Mouse (Mus musculus) heart, embryonic 12.5 days (tissue): ENCODE data around the gene Ube2c. TPM values are rescaled to one million over a fixed set of nuclear protein-coding genes. Genes with fewer than 3 reads are reported as not detected.

Experiments
- ATAC-seq: fragments of 200-750 bp; cut with Nextera tagmentation; 2 replicates; pipeline ENCODE4 v1.8.0; 2017; ENCODE audit warnings: moderate TSS enrichment, moderate library complexity; ENCODE audit not compliant: insufficient number of reproducible peaks, low FRiP score
- H3K27ac ChIP-seq: fragments of 300-500 bp; sonication (generic); 2 replicates; pipeline ENCODE4 v1.5.1; 2016; ENCODE audit warnings: mild to moderate bottlenecking, moderate library complexity; ENCODE audit not compliant: poor library complexity, severe bottlenecking
- H3K27me3 ChIP-seq: fragments of 300-500 bp; sonication (generic); replicated peaks from 2 replicates; pipeline ENCODE4 v1.6.1; 2016; ENCODE audit warnings: mild to moderate bottlenecking, moderate library complexity
- H3K36me3 ChIP-seq: fragments of 300-500 bp; sonication (generic); 2 replicates; pipeline ENCODE4 v1.6.1; 2016; ENCODE audit warnings: mild to moderate bottlenecking, moderate library complexity
- H3K4me1 ChIP-seq: fragments of 300-500 bp; sonication (generic); replicated peaks from 2 replicates; pipeline ENCODE4 v1.6.1; 2016; ENCODE audit warnings: mild to moderate bottlenecking
- H3K4me2 ChIP-seq: fragments of 300-500 bp; sonication (generic); 2 replicates; pipeline ENCODE4 v1.6.1; 2016; ENCODE audit warnings: mild to moderate bottlenecking, moderate library complexity
- H3K4me3 ChIP-seq: fragments of 300-500 bp; sonication (generic); 2 replicates; pipeline ENCODE4 v1.5.1; 2016; ENCODE audit warnings: mild to moderate bottlenecking
- H3K9ac ChIP-seq: fragments of 300-500 bp; sonication (generic); 2 replicates; pipeline ENCODE4 v1.6.1; 2016; ENCODE audit warnings: mild to moderate bottlenecking, moderate library complexity
- H3K9me3 ChIP-seq: fragments of 300-500 bp; sonication (generic); replicated peaks from 2 replicates; pipeline ENCODE4 v1.6.1; 2016; ENCODE audit warnings: mild to moderate bottlenecking, moderate library complexity
- WGBS: fragments of 180-500 bp; shearing (Covaris S2); methylation state at CpG from one replicate; pipeline ENCODE4 v1.1.7; 2016; 5-methylcytosine and 5-hydroxymethylcytosine counted together
- polyA plus RNA-seq: library from polyadenylated mRNA; unstranded; fragments of >200 nt; fragmentation: Nextera tagmentation; extraction: Ambion mirVana; gene quantifications from 2 replicates; pipeline ENCODE4 v1.2.1, GENCODE M21; 2016

Ube2c gene
- polyA plus RNA-seq, 1 experiment from 2014 or later = 459 TPM

GRCm38 (mm10) chr2:164745843-164746479 is 23.7 kb upstream of the Ube2c start, which contains the start of the genes Wfdc3 and Dnttip1:
Gene Wfdc3 (minus strand): TSS chr2:164745931.
Gene Dnttip1 (plus strand): TSS chr2:164745983.
- Histone ChIP-seq H3K36me3 (peaks cover 34% of the 10 kb centered on the region), H3K4me2 (peak within 1 kb of the TSS; percentile 93), H3K27me3 (no peaks in the 10 kb centered on the region), H3K9me3 (no peaks in the 10 kb centered on the region), H3K27ac (peak within 1 kb of the TSS; percentile 84), H3K4me1 (peaks cover 27% of the 10 kb centered on the region), H3K9ac (peak within 1 kb of the TSS; percentile 98), H3K4me3 (peak within 1 kb of the TSS; percentile 97)
- peak; percentile 94 for ATAC-seq
- WGBS = under 1% methylated on average over 70 of the region's 70 CpGs

- WGBS = 32% methylated on average over 8 of the region's 8 CpGs
- Histone ChIP-seq H3K9ac (peak overlapping the region; percentile 98), H3K27me3 (no peaks in the 10 kb centered on the region), H3K27ac (peak overlapping the region; percentile 84), H3K4me2 (peak overlapping the region; percentile 93), H3K4me3 (peak overlapping the region; percentile 97), H3K4me1 (peaks cover 27% of the 10 kb centered on the region), H3K9me3 (no peaks in the 10 kb centered on the region), H3K36me3 (peaks cover 41% of the 10 kb centered on the region)
- no peak for ATAC-seq
Observed at GRCm38 (mm10) chr2:164746693-164747092, 23.0 kb upstream of the Ube2c start.

GRCm38 (mm10) chr2:164748191-164748590 is 21.5 kb upstream of the Ube2c start:
- ATAC-seq = no peak

DNA sequence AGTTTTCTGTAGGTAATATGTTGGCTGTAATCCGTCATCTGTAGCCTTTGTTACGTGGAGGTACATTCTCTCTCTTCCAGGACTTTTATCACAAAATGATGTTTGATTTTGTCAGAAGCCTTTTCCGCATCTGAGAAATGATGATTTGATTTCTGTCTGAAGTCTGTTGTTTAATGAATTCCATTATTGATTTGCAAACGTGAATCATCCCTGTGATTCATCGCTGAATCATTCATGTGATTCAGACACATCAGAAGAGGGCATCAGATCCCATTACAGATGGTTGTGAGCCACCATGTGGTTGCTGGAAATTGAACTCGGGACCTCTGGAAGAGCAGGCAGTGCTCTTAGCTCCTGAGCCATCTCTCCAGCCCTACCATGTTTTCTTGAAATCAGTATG is 20.7 kb upstream of the Ube2c start:
- ATAC-seq = no peak
- no peaks in the 10 kb centered on the region for H3K27me3 ChIP-seq
- H3K4me1 ChIP-seq = peaks cover 32% of the 10 kb centered on the region
- no peak overlapping the region for H3K27ac ChIP-seq
- no peak overlapping the region for H3K9ac ChIP-seq
- H3K4me3 ChIP-seq = no peak overlapping the region
- no peaks in the 10 kb centered on the region for H3K9me3 ChIP-seq
- H3K36me3 ChIP-seq = peaks cover 63% of the 10 kb centered on the region
- WGBS = 89% methylated on average over 6 of the region's 6 CpGs
- H3K4me2 ChIP-seq = no peak overlapping the region

More at GRCm38 (mm10) chr2:164748191-164748590, 21.5 kb upstream of the Ube2c start:
- Histone ChIP-seq H3K27ac (no peak overlapping the region), H3K4me2 (no peak overlapping the region), H3K27me3 (no peaks in the 10 kb centered on the region), H3K9me3 (no peaks in the 10 kb centered on the region), H3K36me3 (peaks cover 55% of the 10 kb centered on the region), H3K4me3 (no peak overlapping the region), H3K4me1 (peaks cover 27% of the 10 kb centered on the region), H3K9ac (no peak overlapping the region)
- WGBS = 79% methylated on average over 4 of the region's 4 CpGs

GRCm38 (mm10) chr2:164752454-164752853 is 17.2 kb upstream of the Ube2c start:
- Histone ChIP-seq H3K4me1 (peaks cover 37% of the 10 kb centered on the region), H3K4me3 (no peak overlapping the region), H3K9ac (no peak overlapping the region), H3K36me3 (peaks cover 96% of the 10 kb centered on the region), H3K9me3 (no peaks in the 10 kb centered on the region), H3K27me3 (no peaks in the 10 kb centered on the region), H3K27ac (no peak overlapping the region), H3K4me2 (no peak overlapping the region)
- WGBS = 94% methylated on average over 2 of the region's 2 CpGs
- ATAC-seq = no peak

- ATAC-seq = no peak
- 79% methylated on average over 11 of the region's 11 CpGs for WGBS
Observed at GRCm38 (mm10) chr2:164754105-164754504, 15.6 kb upstream of the Ube2c start.

DNA sequence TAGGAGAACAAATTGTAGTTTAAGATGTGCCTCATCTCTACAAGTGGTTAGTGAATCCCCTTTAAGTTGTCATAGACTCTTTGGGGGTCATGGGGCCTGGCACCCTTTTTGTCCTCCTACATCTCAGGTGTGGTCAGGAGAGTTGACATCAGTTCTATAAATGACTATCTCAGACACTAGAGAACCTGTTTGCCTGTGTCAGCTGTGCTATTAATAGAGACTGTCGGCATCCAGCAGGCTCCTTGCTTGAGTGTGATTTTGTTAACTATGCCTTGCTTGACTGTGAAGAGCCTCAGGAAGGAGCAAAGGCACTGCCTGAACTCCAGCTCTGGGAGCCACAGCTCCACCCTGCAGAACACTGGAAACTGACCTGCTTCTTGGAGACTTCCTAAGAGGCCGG is 14.9 kb upstream of the Ube2c start:
- Histone ChIP-seq H3K27ac (peak overlapping the region; percentile 94), H3K9ac (peak overlapping the region; percentile 48; the same call in 1 of the 2 replicates), H3K4me2 (peak overlapping the region; percentile 31), H3K9me3 (no peaks in the 10 kb centered on the region), H3K27me3 (no peaks in the 10 kb centered on the region), H3K4me1 (peaks cover 25% of the 10 kb centered on the region), H3K36me3 (peaks cover 99% of the 10 kb centered on the region), H3K4me3 (no peak overlapping the region)
- peak; percentile 62; the same call in 1 of the 2 replicates for ATAC-seq
- WGBS = 56% methylated on average over 2 of the region's 2 CpGs

More at GRCm38 (mm10) chr2:164754105-164754504, 15.6 kb upstream of the Ube2c start:
- H3K36me3 ChIP-seq = peaks cover 97% of the 10 kb centered on the region
- no peaks in the 10 kb centered on the region for H3K27me3 ChIP-seq
- no peaks in the 10 kb centered on the region for H3K9me3 ChIP-seq
- H3K9ac ChIP-seq = peak overlapping the region; percentile 28
- peaks cover 25% of the 10 kb centered on the region for H3K4me1 ChIP-seq
- no peak overlapping the region for H3K4me3 ChIP-seq
- H3K4me2 ChIP-seq = no peak overlapping the region
- peak overlapping the region; percentile 94 for H3K27ac ChIP-seq

DNA sequence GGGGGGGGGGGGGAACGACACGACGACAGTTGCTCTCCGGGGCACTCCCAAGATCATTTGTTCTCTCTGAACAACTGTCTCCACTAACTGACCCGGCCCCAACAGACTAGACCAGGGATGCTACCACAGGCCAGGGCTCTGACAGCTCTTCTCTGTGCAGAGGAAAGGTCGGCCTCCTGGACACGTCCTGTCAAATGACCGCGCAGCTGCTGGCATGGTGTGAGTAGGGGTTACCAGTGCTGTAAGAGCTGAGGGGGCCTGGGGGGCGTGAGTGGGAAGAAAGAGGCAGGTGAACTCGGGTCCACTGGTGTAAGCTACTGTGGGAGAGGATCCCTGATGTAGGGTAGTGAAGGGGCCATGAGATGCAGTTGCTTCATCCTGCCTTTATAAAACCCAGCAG is 11.9 kb upstream of the Ube2c start:
- ATAC-seq = no peak
- no peak overlapping the region for H3K4me2 ChIP-seq
- H3K9ac ChIP-seq = no peak overlapping the region
- no peaks in the 10 kb centered on the region for H3K27me3 ChIP-seq
- 90% methylated on average over 11 of the region's 11 CpGs for WGBS
- H3K4me1 ChIP-seq = peaks cover 40% of the 10 kb centered on the region
- H3K9me3 ChIP-seq = no peaks in the 10 kb centered on the region
- H3K36me3 ChIP-seq = peaks cover 99% of the 10 kb centered on the region
- H3K4me3 ChIP-seq = no peak overlapping the region
- H3K27ac ChIP-seq = no peak overlapping the region

GRCm38 (mm10) chr2:164758692-164759091 is 11.0 kb upstream of the Ube2c start:
- Histone ChIP-seq H3K4me2 (no peak overlapping the region), H3K4me3 (no peak overlapping the region), H3K27ac (no peak overlapping the region), H3K36me3 (peaks cover 99% of the 10 kb centered on the region), H3K4me1 (peaks cover 38% of the 10 kb centered on the region), H3K9ac (no peak overlapping the region), H3K27me3 (no peaks in the 10 kb centered on the region), H3K9me3 (no peaks in the 10 kb centered on the region)
- ATAC-seq = peak; percentile 72
- WGBS = 53% methylated on average over 1 of the region's 1 CpGs

DNA sequence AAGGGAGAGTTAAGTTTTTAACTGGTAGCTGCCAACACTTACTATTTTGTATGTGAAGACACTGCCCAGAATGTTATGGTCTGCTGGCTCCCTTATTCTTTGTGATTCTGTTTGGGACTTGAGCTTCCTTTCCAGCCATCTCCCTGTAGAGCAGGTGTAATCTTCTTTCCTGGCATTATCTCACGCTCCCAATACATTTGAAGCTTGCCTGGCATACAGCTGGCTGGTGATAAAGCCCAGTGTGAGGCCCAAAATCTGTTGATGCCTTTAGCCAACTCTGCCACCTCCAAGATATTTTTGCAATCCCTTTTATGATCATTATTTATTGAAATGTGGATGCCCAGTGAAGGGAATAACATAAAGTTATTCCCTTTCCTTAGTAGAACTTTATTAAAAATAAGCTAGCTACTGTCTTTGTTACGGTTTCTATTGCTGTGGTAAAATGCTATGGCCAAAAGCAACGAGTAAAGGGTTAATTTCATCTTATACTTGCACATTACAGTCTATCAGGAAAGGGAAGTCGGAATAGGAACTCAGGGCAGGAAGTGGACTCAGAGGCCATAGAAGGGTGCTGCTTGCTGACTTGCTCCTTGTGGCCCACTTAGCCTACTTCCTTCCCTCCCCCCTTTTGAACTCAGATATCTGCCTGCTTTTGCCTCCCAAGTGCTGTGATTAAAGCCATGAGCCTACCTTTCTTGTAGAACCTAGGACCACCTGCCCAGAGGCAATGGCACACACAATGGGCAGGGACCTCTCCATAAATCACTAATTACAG is 9.5 kb upstream of the Ube2c start:
- no peaks in the 10 kb centered on the region for H3K27me3 ChIP-seq
- H3K9me3 ChIP-seq = no peaks in the 10 kb centered on the region
- H3K4me1 ChIP-seq = peaks cover 25% of the 10 kb centered on the region
- ATAC-seq = no peak
- no peak overlapping the region for H3K9ac ChIP-seq
- WGBS = 78% methylated on average over 4 of the region's 4 CpGs
- peaks cover 93% of the 10 kb centered on the region for H3K36me3 ChIP-seq
- no peak overlapping the region for H3K4me3 ChIP-seq
- H3K4me2 ChIP-seq = no peak overlapping the region
- H3K27ac ChIP-seq = peak overlapping the region; percentile 36; the same call in 1 of the 2 replicates

- 80% methylated on average over 2 of the region's 2 CpGs for WGBS
- peak; percentile 75 for ATAC-seq
- Histone ChIP-seq H3K4me2 (no peak overlapping the region), H3K27me3 (no peaks in the 10 kb centered on the region), H3K27ac (no peak overlapping the region), H3K36me3 (peaks cover 93% of the 10 kb centered on the region), H3K9me3 (no peaks in the 10 kb centered on the region), H3K4me1 (peaks cover 18% of the 10 kb centered on the region; the same call in 1 of the 2 replicates), H3K9ac (no peak overlapping the region), H3K4me3 (no peak overlapping the region)
Observed at GRCm38 (mm10) chr2:164761502-164761901, 8.2 kb upstream of the Ube2c start.
